Mouse (Mus musculus): ENCODE results near the gene Scin.

GRCm38 (mm10) chr12:40037876-40038463 is 96.1 kb downstream of the Scin start, which contains the start of gene Arl4a:
- TF ChIP-seq MAX (IDR thresholded peaks at IDR 0.05): peak; percentile 11
- TF ChIP-seq CTCF (IDR thresholded peaks at IDR 0.05; ENCODE audit: control insufficient read depth, insufficient read depth, insufficient read length): no peak
- TF ChIP-seq USF1 (IDR thresholded peaks at IDR 0.05; ENCODE audit: low read depth): peak; percentile 1
- TF ChIP-seq MYOG (IDR thresholded peaks at IDR 0.05; ENCODE audit: control insufficient read depth, extremely low read depth, insufficient read length): no peak
- TF ChIP-seq CEBPB (IDR thresholded peaks at IDR 0.05; ENCODE audit: low read depth): no peak
- TF ChIP-seq MYOD1 (IDR thresholded peaks at IDR 0.05; ENCODE audit: control insufficient read depth, insufficient read length, low read depth): no peak
- no peak for TF ChIP-seq FOSL1 (IDR thresholded peaks at IDR 0.05; ENCODE audit: insufficient read depth, low read length, poor library complexity, severe bottlenecking)

Measured in C2C12 (cell line).